Mouse (Mus musculus): Measurements from ENCODE around the gene Herc1. TPM values are rescaled to one million over a fixed set of nuclear protein-coding genes. Genes with fewer than 3 reads are reported as not detected.

Herc1 gene
- total RNA-seq, 2 experiments from 2014 or later = 39.9 to 41.7 TPM

DNA sequence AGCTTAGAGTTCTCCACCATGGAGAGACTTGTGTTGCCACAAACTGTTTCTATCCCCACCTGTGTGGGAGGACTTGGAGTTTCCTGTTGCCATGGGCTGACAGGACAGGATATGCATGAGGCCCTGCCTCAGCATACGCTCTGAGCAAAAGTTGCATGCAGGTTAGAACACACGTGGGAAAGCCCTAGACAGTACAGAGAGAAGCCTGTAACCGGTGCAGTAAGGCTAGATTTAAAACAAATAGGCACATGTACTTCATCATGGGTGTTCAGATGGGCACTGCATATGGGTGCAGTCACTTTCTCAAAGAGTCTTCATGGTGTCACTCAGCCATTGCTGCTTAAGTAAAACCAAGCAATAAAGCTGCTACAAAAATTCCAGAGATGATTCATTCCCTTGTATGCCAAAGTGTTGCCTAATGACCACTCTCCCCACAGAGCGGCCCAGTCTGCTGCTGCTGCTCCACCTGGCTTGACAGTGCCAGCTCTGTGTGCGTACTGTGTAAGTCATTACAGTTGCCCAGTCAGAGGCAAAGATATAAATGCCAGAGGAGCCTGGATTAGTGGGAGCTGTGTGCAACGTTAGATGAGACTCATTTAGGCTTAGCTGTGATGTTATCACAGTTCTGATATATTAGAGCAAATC lies 166.2 kb downstream of the Herc1 start:
- no peak for ATAC-seq (replicated peaks; ENCODE audit: poor library complexity)

DNA sequence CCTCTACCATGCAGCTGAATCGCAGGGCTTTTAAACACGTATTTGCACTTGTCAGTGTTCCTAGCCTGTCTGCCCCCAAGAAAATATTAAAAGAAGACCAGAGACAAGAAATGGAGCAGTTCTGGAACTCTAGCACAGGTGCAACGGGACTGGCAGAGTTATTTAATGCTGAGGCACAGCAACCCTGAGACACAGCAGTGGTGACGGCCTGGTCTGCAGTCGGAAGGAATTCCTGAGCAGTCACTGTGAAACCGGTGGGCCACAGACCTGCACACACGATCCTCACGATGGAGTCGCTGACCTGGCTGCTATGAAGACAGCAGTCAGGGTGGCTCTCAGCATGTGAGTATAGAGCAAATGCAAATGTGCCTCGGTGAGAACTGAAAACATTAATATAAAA lies 167.5 kb downstream of the Herc1 start:
- ATAC-seq (replicated peaks; ENCODE audit: poor library complexity) = no peak

DNA sequence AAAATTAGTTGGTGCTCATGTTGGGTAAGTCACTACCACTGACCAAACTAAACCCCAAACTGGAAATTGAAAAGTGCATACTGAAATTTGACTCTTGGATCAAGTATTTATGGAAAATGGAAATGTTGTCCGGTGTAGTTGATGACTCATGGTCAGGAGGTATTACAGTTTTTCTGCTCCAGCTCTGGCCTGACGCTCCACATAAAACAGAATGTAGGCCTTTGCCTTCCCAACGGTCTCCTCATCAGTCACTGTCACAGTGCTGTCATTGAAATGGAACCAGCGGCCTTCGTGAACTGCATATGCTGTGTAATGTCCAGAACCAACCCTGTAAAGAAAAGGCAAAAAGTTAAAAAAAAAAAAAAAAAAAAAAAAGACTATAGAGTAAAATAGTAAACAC lies 168.0 kb downstream of the Herc1 start:
- ATAC-seq (replicated peaks; ENCODE audit: poor library complexity) = no peak

DNA sequence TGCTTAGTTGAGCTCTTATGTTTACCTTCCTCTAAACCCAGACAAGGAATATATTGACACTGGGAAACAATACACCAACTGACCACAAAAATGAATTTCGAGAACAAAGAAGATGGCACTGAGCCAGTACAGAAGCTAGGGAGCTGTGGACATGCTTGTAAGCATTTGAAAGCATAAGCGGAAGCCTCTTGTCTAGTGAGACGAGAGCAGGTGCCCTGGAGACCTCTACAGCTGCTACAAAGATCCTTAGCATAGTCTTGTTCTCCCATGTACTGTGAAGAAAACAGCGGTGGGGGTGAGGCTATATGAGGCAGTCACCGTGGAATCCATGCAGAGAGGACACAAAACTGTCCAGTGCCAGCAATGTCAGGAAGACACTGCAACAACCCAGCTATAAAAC lies 168.7 kb downstream of the Herc1 start:
- no peak for ATAC-seq (replicated peaks; ENCODE audit: poor library complexity)

DNA sequence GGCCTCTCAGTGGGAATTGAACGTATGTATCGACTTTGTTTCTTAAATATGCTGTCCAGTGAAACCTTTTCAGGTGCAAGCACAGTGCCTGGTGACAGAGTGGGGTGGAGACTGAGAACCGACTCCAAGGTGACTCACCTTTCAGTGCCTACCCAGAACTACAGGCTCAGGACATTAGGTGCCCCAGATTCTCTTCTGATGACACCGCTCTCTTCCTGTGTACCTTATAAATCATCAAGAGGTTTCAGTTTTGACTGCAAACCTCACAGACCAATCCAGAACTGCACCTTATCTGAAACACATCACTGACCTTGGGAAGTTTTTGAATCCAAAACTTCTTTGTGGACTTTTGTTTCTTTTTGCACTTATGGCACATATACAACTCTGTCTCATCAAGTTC lies 170.0 kb downstream of the Herc1 start:
- ATAC-seq (replicated peaks; ENCODE audit: poor library complexity) = no peak

DNA sequence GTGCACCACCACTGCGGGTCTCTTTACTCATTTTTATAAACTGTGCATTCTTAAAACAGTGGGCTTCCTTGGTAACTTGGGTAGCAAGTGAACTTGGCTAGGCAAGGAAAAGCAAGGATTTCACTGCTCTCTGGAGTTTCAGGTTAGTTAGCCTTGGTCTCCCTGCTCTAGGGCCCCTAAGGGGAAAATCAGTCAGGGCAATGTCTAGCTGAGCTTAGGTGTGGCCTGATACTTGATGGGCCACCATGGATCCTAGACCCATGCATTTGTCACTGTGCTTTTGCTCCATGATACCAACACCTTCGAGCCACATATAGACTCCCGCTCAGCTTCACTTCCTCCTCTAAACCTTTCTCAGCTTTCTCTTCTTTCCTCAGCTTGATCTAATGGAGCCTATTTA lies 171.3 kb downstream of the Herc1 start:
- no peak for ATAC-seq (replicated peaks; ENCODE audit: poor library complexity)

DNA sequence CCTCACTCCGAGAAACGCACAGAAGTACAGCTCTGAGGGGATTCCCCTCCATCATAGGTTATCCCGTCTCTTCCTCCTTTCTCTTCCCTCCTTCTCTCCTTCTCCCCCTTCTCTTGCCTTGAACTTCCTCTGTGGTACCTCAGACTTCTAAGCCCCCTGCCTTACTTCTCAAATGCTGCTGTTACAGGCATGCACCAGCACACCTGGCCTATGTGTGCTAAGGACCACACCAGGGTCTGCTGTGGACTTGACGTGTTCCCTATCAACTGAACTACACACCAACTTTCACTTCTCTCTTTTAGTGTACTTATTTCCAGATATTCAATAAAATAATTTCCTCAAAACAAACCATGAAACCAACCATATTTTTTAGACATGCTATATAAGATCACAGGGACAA lies 192.5 kb downstream of the Herc1 start:
- 0 out of 2 replicates have a peak, but pooled peaks have one; percentile 20 for ATAC-seq (replicated peaks; ENCODE audit: poor library complexity)

Other genes with a start within 250 kb of the Herc1 start
- gene Snx1, start 223.9 kb upstream of the Herc1 start, total RNA-seq (2015) = 54.4 and 54.8 TPM in 2 replicates
- 104 and 107 TPM in 2 replicates for gene Snx1, start 223.9 kb upstream of the Herc1 start, total RNA-seq (2017)
- 306 and 323 TPM in 2 replicates for gene Ciao2a, start 223.8 kb upstream of the Herc1 start, total RNA-seq (2015)
- 166 and 204 TPM in 2 replicates for gene Ciao2a, start 223.8 kb upstream of the Herc1 start, total RNA-seq (2017)
- gene Dapk2, start 192.2 kb upstream of the Herc1 start, total RNA-seq (2015) = 0.84 and 0.90 TPM in 2 replicates
- 0.83 and 2.5 TPM in 2 replicates for gene Dapk2, start 192.2 kb upstream of the Herc1 start, total RNA-seq (2017)
- 0.68 and 0.74 TPM in 2 replicates for gene Fbxl22, start 164.1 kb downstream of the Herc1 start, total RNA-seq (2015)
- gene Fbxl22, start 164.1 kb downstream of the Herc1 start, total RNA-seq (2017) = 0.37 and 0.88 TPM in 2 replicates
- gene Usp3, start 242.7 kb downstream of the Herc1 start, total RNA-seq (2015) = 62.6 and 71.6 TPM in 2 replicates
- 43.6 and 48.9 TPM in 2 replicates for gene Usp3, start 242.7 kb downstream of the Herc1 start, total RNA-seq (2017)

All from megakaryocyte progenitor cell, adult 5-6 weeks (primary cell).